Mouse (Mus musculus): Measurements from ENCODE around the gene Snx1.

- TF ChIP-seq CTCF (IDR thresholded peaks at IDR 0.05; ENCODE audit: extremely low read depth, insufficient read depth, insufficient read length, insufficient replicate concordance) (no peak), POLR2A (IDR thresholded peaks at IDR 0.05; ENCODE audit: low read depth, low read length) (no peak)
Measured at GRCm38 (mm10) chr9:66160155-66160554, 33.8 kb upstream of the Snx1 start.
